Mouse (Mus musculus) bone marrow macrophage, adult 2 months (primary cell): ENCODE data around the gene 2610002M06Rik. TPM values are rescaled to one million over a fixed set of nuclear protein-coding genes. Genes with fewer than 3 reads are reported as not detected.

ENCODE experiments used
- H3K27ac ChIP-seq: 2 replicates; pipeline ENCODE4 v1.5.1; 2012; ENCODE audit warnings: low read depth, low read length; ENCODE audit not compliant: insufficient read depth
- H3K4me1 ChIP-seq: 2 replicates; pipeline ENCODE4 v1.6.1; 2012; ENCODE audit warnings: low read length; ENCODE audit not compliant: control insufficient read depth, insufficient read depth
- H3K4me3 ChIP-seq: 2 replicates; pipeline ENCODE4 v1.5.1; 2012; ENCODE audit warnings: mild to moderate bottlenecking, low read length, moderate library complexity; ENCODE audit not compliant: insufficient read depth
- CTCF ChIP-seq: IDR thresholded peaks from 2 replicates; pipeline ENCODE4 v1.5.1; 2012; ENCODE audit warnings: low read depth, mild to moderate bottlenecking, low read length, moderate library complexity
- POLR2A ChIP-seq: IDR thresholded peaks from 2 replicates; pipeline ENCODE4 v1.6.1; 2012; ENCODE audit warnings: mild to moderate bottlenecking, low read depth, low read length, borderline replicate concordance
- polyA plus RNA-seq: library from polyadenylated mRNA; stranded (reverse); fragments of >200 nt; gene quantifications from 2 replicates; pipeline ENCODE4 v1.2.4, GENCODE M21; 2012; ENCODE audit not compliant: missing spikeins, insufficient read depth, insufficient read length

The 2610002M06Rik gene
- polyA plus RNA-seq: 9.0 and 10.6 TPM in 2 replicates

GRCm38 (mm10) chrX:107816218-107816554 is at the start of gene 2610002M06Rik:
TSS of gene 2610002M06Rik (minus strand) at chrX:107816334.
- TF ChIP-seq POLR2A: no peak
- no peak for TF ChIP-seq CTCF
- H3K4me3 ChIP-seq: peak within 1 kb of the TSS; percentile 67
- H3K27ac ChIP-seq: no peak within 1 kb of the TSS; the same call in none of the 2 replicates
- H3K4me1 ChIP-seq: no peaks in the 10 kb centered on the region; the same call in 1 of the 2 replicates

GRCm38 (mm10) chrX:107858165-107858564 is 42.0 kb upstream of the 2610002M06Rik start:
- no peak for TF ChIP-seq POLR2A
- TF ChIP-seq CTCF: no peak
- no peak overlapping the region for H3K4me3 ChIP-seq
- no peaks in the 10 kb centered on the region for H3K4me1 ChIP-seq
- H3K27ac ChIP-seq: no peak overlapping the region

GRCm38 (mm10) chrX:107816726-107817125 is 592 bp upstream of the 2610002M06Rik start:
- Histone ChIP-seq H3K27ac (no peak overlapping the region), H3K4me3 (peak overlapping the region; percentile 67; the same call in 1 of the 2 replicates), H3K4me1 (no peaks in the 10 kb centered on the region; the same call in 1 of the 2 replicates)
- TF ChIP-seq CTCF (no peak), POLR2A (no peak)

GRCm38 (mm10) chrX:107815502-107816217 is 474 bp downstream of the 2610002M06Rik start:
- Histone ChIP-seq H3K4me1 (no peaks in the 10 kb centered on the region; the same call in 1 of the 2 replicates), H3K27ac (no peak overlapping the region; the same call in none of the 2 replicates), H3K4me3 (peak overlapping the region; percentile 67)
- TF ChIP-seq CTCF (no peak), POLR2A (no peak)

- no peak overlapping the region for H3K27ac ChIP-seq
- H3K4me3 ChIP-seq: no peak overlapping the region
- H3K4me1 ChIP-seq: no peaks in the 10 kb centered on the region; the same call in 1 of the 2 replicates
- TF ChIP-seq CTCF: no peak
- TF ChIP-seq POLR2A: no peak
Observed at GRCm38 (mm10) chrX:107812120-107812519, 4.0 kb downstream of the 2610002M06Rik start.

- Histone ChIP-seq H3K4me1 (no peaks in the 10 kb centered on the region), H3K4me3 (no peak overlapping the region), H3K27ac (no peak overlapping the region)
- TF ChIP-seq POLR2A: no peak
- no peak for TF ChIP-seq CTCF
Observed at GRCm38 (mm10) chrX:107796919-107797318, 19.2 kb downstream of the 2610002M06Rik start.

GRCm38 (mm10) chrX:107795785-107796184 is 20.3 kb downstream of the 2610002M06Rik start:
- TF ChIP-seq CTCF (no peak), POLR2A (no peak)

GRCm38 (mm10) chrX:107792290-107792689 is 23.8 kb downstream of the 2610002M06Rik start, which contains the start of gene Tent5d:
TSS of gene Tent5d (plus strand) at chrX:107792590.
- Histone ChIP-seq H3K4me3 (no peak within 1 kb of the TSS), H3K27ac (no peak within 1 kb of the TSS), H3K4me1 (no peaks in the 10 kb centered on the region)
- TF ChIP-seq CTCF: no peak
- no peak for TF ChIP-seq POLR2A

More at GRCm38 (mm10) chrX:107795785-107796184, 20.3 kb downstream of the 2610002M06Rik start:
- Histone ChIP-seq H3K4me1 (no peaks in the 10 kb centered on the region), H3K27ac (no peak overlapping the region), H3K4me3 (no peak overlapping the region)

- Histone ChIP-seq H3K4me3 (no peak overlapping the region), H3K27ac (no peak overlapping the region), H3K4me1 (no peaks in the 10 kb centered on the region)
- TF ChIP-seq CTCF (no peak), POLR2A (no peak)
Observed at GRCm38 (mm10) chrX:107790750-107791493, 25.2 kb downstream of the 2610002M06Rik start.
